Mouse (Mus musculus) embryonic fibroblast, embryonic 13.5 days (primary cell): Measurements from ENCODE around the gene Pwwp2b. TPM values are rescaled to one million over a fixed set of nuclear protein-coding genes. Genes with fewer than 3 reads are reported as not detected.
A peak's percentile ranks its signal among the peaks of the same experiment; 100 is the strongest.

Experiments
- H3K27ac ChIP-seq: 2 replicates; pipeline ENCODE4 v1.5.1; 2012; ENCODE audit warnings: low read length, control low read depth, inconsistent platforms; ENCODE audit not compliant: insufficient read depth
- H3K4me1 ChIP-seq: 2 replicates; pipeline ENCODE4 v1.6.1; 2011; ENCODE audit warnings: low read length; ENCODE audit not compliant: control insufficient read depth, insufficient read depth
- H3K4me3 ChIP-seq: 2 replicates; pipeline ENCODE4 v1.5.1; 2011; ENCODE audit warnings: mild to moderate bottlenecking, control low read depth, low read length; ENCODE audit not compliant: insufficient read depth
- CTCF ChIP-seq: IDR thresholded peaks from 2 replicates; pipeline ENCODE4 v1.5.1; 2011; ENCODE audit warnings: mild to moderate bottlenecking, control low read depth, low read length, moderate library complexity, borderline replicate concordance; ENCODE audit not compliant: insufficient read depth
- POLR2A ChIP-seq: IDR thresholded peaks from 2 replicates; pipeline ENCODE4 v1.6.1; 2011; ENCODE audit warnings: low read depth, mild to moderate bottlenecking, control low read depth, low read length, moderate library complexity
- polyA plus RNA-seq: library from polyadenylated mRNA; stranded (reverse); fragments of >200 nt; gene quantifications from 2 replicates; pipeline ENCODE4 v1.2.4, GENCODE M21; 2011; ENCODE audit warnings: low read depth; ENCODE audit not compliant: missing spikeins, insufficient read length

The Pwwp2b gene
- polyA plus RNA-seq = 8.9 and 9.5 TPM in 2 replicates

- no peak for TF ChIP-seq CTCF
- peak; percentile 66 for TF ChIP-seq POLR2A
- Histone ChIP-seq H3K4me3 (peak within 1 kb of the TSS; percentile 88), H3K4me1 (peaks cover 14% of the 10 kb centered on the region), H3K27ac (peak within 1 kb of the TSS; percentile 94)
Observed at GRCm38 (mm10) chr7:139247881-139248614, at the start of gene Pwwp2b. Gene Pwwp2b, plus strand, starts transcription at chr7:139248482.

- H3K4me1 ChIP-seq = no peaks in the 10 kb centered on the region
- TF ChIP-seq POLR2A (no peak), CTCF (peak; percentile 76; the same call in 1 of the 2 replicates)
- H3K4me3 ChIP-seq = no peak overlapping the region
- H3K27ac ChIP-seq = no peak overlapping the region
Observed at GRCm38 (mm10) chr7:139200108-139200507, 48.2 kb upstream of the Pwwp2b start.

GRCm38 (mm10) chr7:139201209-139201608 is 47.1 kb upstream of the Pwwp2b start:
- TF ChIP-seq POLR2A (no peak), CTCF (no peak)
- Histone ChIP-seq H3K27ac (no peak overlapping the region), H3K4me3 (no peak overlapping the region), H3K4me1 (no peaks in the 10 kb centered on the region)

- H3K4me1 ChIP-seq = peaks cover 3% of the 10 kb centered on the region; the same call in 1 of the 2 replicates
- H3K4me3 ChIP-seq = no peak overlapping the region
- no peak overlapping the region for H3K27ac ChIP-seq
- TF ChIP-seq CTCF (peak; percentile 42; the same call in 1 of the 2 replicates), POLR2A (no peak)
Observed at GRCm38 (mm10) chr7:139208023-139208772, 40.1 kb upstream of the Pwwp2b start.

- Histone ChIP-seq H3K27ac (no peak overlapping the region), H3K4me3 (no peak overlapping the region), H3K4me1 (peaks cover 4% of the 10 kb centered on the region)
- TF ChIP-seq POLR2A (no peak), CTCF (no peak)
Observed at GRCm38 (mm10) chr7:139208773-139209095, 39.5 kb upstream of the Pwwp2b start.

GRCm38 (mm10) chr7:139211761-139212160 is 36.5 kb upstream of the Pwwp2b start:
- no peak overlapping the region for H3K27ac ChIP-seq
- TF ChIP-seq CTCF (no peak), POLR2A (no peak)
- peaks cover 6% of the 10 kb centered on the region for H3K4me1 ChIP-seq
- no peak overlapping the region for H3K4me3 ChIP-seq

- peaks cover 6% of the 10 kb centered on the region for H3K4me1 ChIP-seq
- TF ChIP-seq CTCF (no peak), POLR2A (peak; percentile 92)
- peak within 1 kb of the TSS; percentile 64 for H3K4me3 ChIP-seq
- H3K27ac ChIP-seq = peak within 1 kb of the TSS; percentile 60
Observed at GRCm38 (mm10) chr7:139212754-139213745, 35.2 kb upstream of the Pwwp2b start, which contains the start of the genes Lrrc27 and Stk32c. Gene Lrrc27, plus strand, starts transcription at chr7:139212988. Gene Stk32c, minus strand, starts transcription at chr7:139213307.

- peaks cover 4% of the 10 kb centered on the region for H3K4me1 ChIP-seq
Observed at GRCm38 (mm10) chr7:139213751-139214150, 34.5 kb upstream of the Pwwp2b start.

GRCm38 (mm10) chr7:139214160-139214559 is 34.1 kb upstream of the Pwwp2b start:
- peaks cover 4% of the 10 kb centered on the region; the same call in 1 of the 2 replicates for H3K4me1 ChIP-seq
- H3K27ac ChIP-seq = no peak overlapping the region
- TF ChIP-seq POLR2A = no peak
- TF ChIP-seq CTCF = no peak
- no peak overlapping the region for H3K4me3 ChIP-seq

More at GRCm38 (mm10) chr7:139213751-139214150, 34.5 kb upstream of the Pwwp2b start:
- TF ChIP-seq POLR2A (no peak), CTCF (no peak)
- Histone ChIP-seq H3K4me3 (no peak overlapping the region), H3K27ac (no peak overlapping the region)
